Mouse (Mus musculus): ENCODE measurements around the gene Ubc.

Gene Ubc

DNA sequence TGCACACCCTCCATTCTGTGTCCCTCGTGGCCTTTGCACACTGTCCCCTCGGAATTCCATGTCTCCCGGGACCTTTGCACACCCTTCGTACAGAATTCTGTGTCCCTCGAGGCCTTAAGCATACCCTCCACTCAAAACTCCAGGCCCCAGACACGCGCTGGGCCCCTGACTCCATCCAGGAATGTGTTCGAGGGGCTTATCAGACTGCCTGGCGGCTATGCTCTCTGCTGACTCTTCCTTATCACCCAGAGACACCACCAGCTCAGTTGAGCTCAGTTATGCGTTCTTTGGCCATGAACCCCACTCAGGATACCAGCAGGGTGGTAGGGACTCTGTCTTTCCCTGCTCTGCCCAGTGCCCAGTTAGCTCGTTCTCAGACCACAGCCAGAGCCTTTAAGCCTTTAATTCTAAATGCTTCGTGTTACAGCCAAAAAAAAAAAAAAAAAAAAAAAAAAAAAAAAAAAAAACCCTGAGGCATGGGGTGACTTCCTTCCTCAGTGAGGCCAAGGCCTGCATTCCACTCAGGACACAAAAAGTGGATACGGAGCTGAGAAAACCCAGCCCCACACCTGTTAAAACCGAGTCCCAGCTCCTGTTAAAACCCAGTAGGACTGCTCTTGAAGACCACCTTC is 48.4 kb downstream of the Ubc start:
- DNase-seq = no peak

DNA sequence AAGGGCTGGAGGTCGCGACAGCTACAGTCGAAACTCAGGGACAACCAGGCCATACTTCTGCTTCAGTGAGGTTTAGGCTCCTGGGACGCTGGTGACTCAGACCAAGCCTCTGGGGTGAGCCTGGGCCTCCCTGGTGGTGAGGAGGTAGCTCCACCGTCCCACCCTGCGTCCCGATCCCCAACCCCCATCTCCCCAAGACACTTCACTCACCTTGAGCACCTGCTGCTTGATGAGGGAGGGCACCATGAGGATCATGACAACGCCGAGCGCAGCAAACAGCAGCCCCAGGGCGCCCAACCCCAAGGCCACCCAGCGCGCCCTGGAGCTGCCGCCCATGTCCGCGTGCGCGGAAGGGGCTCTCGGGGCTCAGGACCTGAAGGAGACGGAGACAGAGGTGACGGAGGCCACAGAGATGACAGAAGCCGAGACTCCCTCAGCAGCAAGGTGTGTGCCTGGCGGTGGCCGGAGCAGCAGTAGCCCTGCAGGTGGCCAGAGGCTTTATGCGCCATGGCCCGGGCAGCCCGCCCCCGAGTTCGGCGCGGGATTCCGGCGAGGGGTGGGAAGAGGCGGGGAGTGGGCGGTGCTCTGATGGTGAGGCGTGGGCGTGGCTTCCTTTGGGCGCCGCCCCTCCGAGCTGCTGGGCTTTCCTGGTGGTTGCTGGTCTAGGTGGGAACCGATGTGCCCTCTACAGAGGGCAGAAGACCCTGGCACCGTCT is 49.3 kb downstream of the Ubc start, which contains the start of gene Scarb1:
Gene Scarb1 (minus strand): TSS at position 548 of the 716 bp plus-strand sequence.
- DNase-seq = peak; percentile 91

GRCm38 (mm10) chr5:125339851-125340531 is 50.0 kb downstream of the Ubc start:
- DNase-seq = peak; percentile 55

DNA sequence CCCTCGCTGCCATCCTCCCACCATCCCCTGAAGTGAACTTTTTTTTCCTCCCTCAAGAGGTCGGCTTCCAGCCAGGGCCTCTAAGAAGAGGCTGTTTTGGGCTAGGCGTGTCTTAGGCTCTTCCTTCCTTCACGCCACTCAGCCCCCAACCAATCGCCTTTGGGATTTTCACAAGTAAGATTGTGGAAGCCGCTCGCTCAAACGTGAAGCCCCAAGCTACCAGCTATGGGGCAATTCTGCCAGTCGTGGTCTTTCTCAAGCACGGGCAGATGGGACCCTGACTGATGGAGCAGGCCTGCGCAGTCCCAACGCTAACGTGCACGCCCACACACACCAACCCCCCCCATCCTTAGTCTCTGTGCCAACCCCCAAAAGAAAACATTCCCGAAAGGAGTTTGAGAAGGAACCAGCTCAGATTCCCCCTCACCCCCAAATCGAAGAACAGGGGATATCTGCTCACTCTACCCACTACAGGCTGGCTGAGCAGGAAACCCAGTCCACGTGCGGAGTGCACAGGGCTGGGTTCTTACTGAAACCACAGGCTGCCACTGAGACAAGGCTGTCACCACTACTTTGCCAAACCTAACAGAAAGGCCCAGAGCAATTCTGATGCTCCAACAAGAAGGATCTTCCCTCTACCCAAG is 50.8 kb downstream of the Ubc start:
- peak; percentile 80 for DNase-seq

GRCm38 (mm10) chr5:125337526-125337925 is 52.5 kb downstream of the Ubc start:
- peak; percentile 22 for DNase-seq

DNA sequence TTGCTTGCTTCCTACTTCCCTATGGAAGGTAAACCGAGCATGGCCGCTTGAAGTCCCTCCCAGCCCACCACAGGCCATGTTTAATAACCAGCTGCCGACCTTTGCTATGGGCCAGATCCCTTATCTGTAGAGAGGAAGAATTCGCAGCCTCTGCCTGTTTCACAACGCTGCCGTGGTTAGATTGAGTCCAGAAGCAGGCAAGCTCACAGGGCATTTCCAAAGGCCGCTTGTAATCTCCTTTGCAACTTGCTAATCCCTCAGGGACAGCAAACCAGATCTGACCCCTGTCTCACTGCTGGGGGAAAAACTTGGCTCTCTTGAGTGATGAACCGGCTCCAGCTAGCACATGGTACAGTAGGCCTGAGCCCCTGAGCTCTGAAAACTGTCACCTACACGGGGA is 53.0 kb downstream of the Ubc start:
- DNase-seq = no peak

Data from lung, postnatal 10 days (tissue).